Mouse (Mus musculus) cerebellum, adult 11 months (tissue): ENCODE data around the gene Tjp1.

Experiments used
- DNase-seq: peaks from one replicate; pipeline ENCODE4 v3.0.0; 2022

The Tjp1 gene

GRCm38 (mm10) chr7:65422456-65422855 lies 105.1 kb downstream of the Tjp1 start:
- DNase-seq, result no peak

GRCm38 (mm10) chr7:65421451-65421850 lies 106.1 kb downstream of the Tjp1 start:
- DNase-seq, result no peak

- DNase-seq, result no peak
Measured at GRCm38 (mm10) chr7:65419926-65420325, 107.7 kb downstream of the Tjp1 start.

GRCm38 (mm10) chr7:65419012-65419411 lies 108.6 kb downstream of the Tjp1 start:
- no peak for DNase-seq

GRCm38 (mm10) chr7:65418366-65418911 lies 109.1 kb downstream of the Tjp1 start:
- no peak for DNase-seq

GRCm38 (mm10) chr7:65417231-65418100 lies 110.1 kb downstream of the Tjp1 start:
- no peak for DNase-seq

GRCm38 (mm10) chr7:65416506-65416905 lies 111.1 kb downstream of the Tjp1 start:
- no peak for DNase-seq

- DNase-seq, result no peak
Measured at GRCm38 (mm10) chr7:65413946-65414945, 113.3 kb downstream of the Tjp1 start.

GRCm38 (mm10) chr7:65410668-65411067 lies 116.9 kb downstream of the Tjp1 start:
- no peak for DNase-seq

- no peak for DNase-seq
Measured at GRCm38 (mm10) chr7:65406427-65406826, 121.2 kb downstream of the Tjp1 start.

GRCm38 (mm10) chr7:65402516-65402915 lies 125.1 kb downstream of the Tjp1 start:
- DNase-seq, result no peak

- DNase-seq, result no peak
Measured at GRCm38 (mm10) chr7:65401622-65402021, 126.0 kb downstream of the Tjp1 start.

- no peak for DNase-seq
Measured at GRCm38 (mm10) chr7:65395891-65396290, 131.7 kb downstream of the Tjp1 start.

- no peak for DNase-seq
Measured at GRCm38 (mm10) chr7:65395166-65395565, 132.4 kb downstream of the Tjp1 start.

- DNase-seq, result no peak
Measured at GRCm38 (mm10) chr7:65394672-65395071, 132.9 kb downstream of the Tjp1 start.

GRCm38 (mm10) chr7:65393704-65394452 lies 133.7 kb downstream of the Tjp1 start:
- no peak for DNase-seq

GRCm38 (mm10) chr7:65392986-65393385 lies 134.6 kb downstream of the Tjp1 start:
- no peak for DNase-seq

GRCm38 (mm10) chr7:65389539-65389938 lies 138.0 kb downstream of the Tjp1 start:
- no peak for DNase-seq

GRCm38 (mm10) chr7:65388243-65389013 lies 139.2 kb downstream of the Tjp1 start:
- no peak for DNase-seq

- no peak for DNase-seq
Measured at GRCm38 (mm10) chr7:65387560-65388175, 139.9 kb downstream of the Tjp1 start.

GRCm38 (mm10) chr7:65384775-65385174 lies 142.8 kb downstream of the Tjp1 start:
- no peak for DNase-seq
